Mouse (Mus musculus): Measurements from ENCODE around the gene Taar7b. TPM values are rescaled to one million over a fixed set of nuclear protein-coding genes. Genes with fewer than 3 reads are reported as not detected.

The Taar7b gene
- total RNA-seq (2014; fragmentation: Nextera tagmentation), result not detected in 2 replicates
- total RNA-seq (2017), result not detected in 2 replicates
- polyA plus RNA-seq (2012), result not detected in 2 replicates

- ATAC-seq (ENCODE audit: extremely low read depth, insufficient number of reproducible peaks, low FRiP score, poor library complexity, severe bottlenecking) (no peak), DNase-seq (ENCODE audit: low spot score) (no peak)
- H3K9me3 ChIP-seq (replicated peaks), result no peaks in the 10 kb centered on the region
- H3K36me3 ChIP-seq (replicated peaks), result no peaks in the 10 kb centered on the region
- no peak within 1 kb of the TSS for H3K4me3 ChIP-seq (ENCODE audit: low read depth, low read length)
- TF ChIP-seq GATA1 (IDR thresholded peaks at IDR 0.05; ENCODE audit: borderline replicate concordance, low read length), result no peak
- TF ChIP-seq GATA2 (IDR thresholded peaks at IDR 0.05; ENCODE audit: borderline replicate concordance, low read depth, low read length), result no peak
- no peak for TF ChIP-seq POLR2AphosphoS5 (IDR thresholded peaks at IDR 0.05; ENCODE audit: insufficient replicate concordance, low read depth, low read length)
- no peak for TF ChIP-seq TAL1 (conservative IDR thresholded peaks at IDR 0.05; ENCODE audit: low read depth, low read length)
- no peak for TF ChIP-seq CTCF (IDR thresholded peaks at IDR 0.05; ENCODE audit: low read depth, low read length)
- no peaks in the 10 kb centered on the region; the same call in 1 of the 2 replicates for H3K27me3 ChIP-seq (ENCODE audit: insufficient read depth, low read length)
- H3K4me1 ChIP-seq (ENCODE audit: insufficient read depth, low read depth, low read length), result no peaks in the 10 kb centered on the region
Measured at GRCm38 (mm10) chr10:23999639-24000038, at the start of gene Taar7b. Gene Taar7b, plus strand, starts transcription at chr10:23999939.

GRCm38 (mm10) chr10:23951714-23952113, 48.0 kb upstream of the Taar7b start:
- ATAC-seq (ENCODE audit: extremely low read depth, insufficient number of reproducible peaks, low FRiP score, poor library complexity, severe bottlenecking) (no peak), DNase-seq (ENCODE audit: low spot score) (no peak)
- H3K4me1 ChIP-seq (ENCODE audit: insufficient read depth, low read depth, low read length), result no peaks in the 10 kb centered on the region
- H3K4me3 ChIP-seq (ENCODE audit: low read depth, low read length), result no peak overlapping the region
- no peaks in the 10 kb centered on the region for H3K9me3 ChIP-seq (replicated peaks)
- H3K36me3 ChIP-seq (replicated peaks), result no peaks in the 10 kb centered on the region
- H3K27me3 ChIP-seq (ENCODE audit: insufficient read depth, low read length), result 0 out of 2 replicates have a peak, but pooled peaks cover 2% of the 10 kb centered on the region
- TF ChIP-seq GATA2 (IDR thresholded peaks at IDR 0.05; ENCODE audit: borderline replicate concordance, low read depth, low read length), result no peak
- no peak for TF ChIP-seq GATA1 (IDR thresholded peaks at IDR 0.05; ENCODE audit: borderline replicate concordance, low read length)
- TF ChIP-seq CTCF (IDR thresholded peaks at IDR 0.05; ENCODE audit: low read depth, low read length), result no peak

- H3K36me3 ChIP-seq (replicated peaks), result no peaks in the 10 kb centered on the region
- DNase-seq (ENCODE audit: low spot score), result no peak
Measured at GRCm38 (mm10) chr10:23959071-23959470, 40.7 kb upstream of the Taar7b start.

DNA sequence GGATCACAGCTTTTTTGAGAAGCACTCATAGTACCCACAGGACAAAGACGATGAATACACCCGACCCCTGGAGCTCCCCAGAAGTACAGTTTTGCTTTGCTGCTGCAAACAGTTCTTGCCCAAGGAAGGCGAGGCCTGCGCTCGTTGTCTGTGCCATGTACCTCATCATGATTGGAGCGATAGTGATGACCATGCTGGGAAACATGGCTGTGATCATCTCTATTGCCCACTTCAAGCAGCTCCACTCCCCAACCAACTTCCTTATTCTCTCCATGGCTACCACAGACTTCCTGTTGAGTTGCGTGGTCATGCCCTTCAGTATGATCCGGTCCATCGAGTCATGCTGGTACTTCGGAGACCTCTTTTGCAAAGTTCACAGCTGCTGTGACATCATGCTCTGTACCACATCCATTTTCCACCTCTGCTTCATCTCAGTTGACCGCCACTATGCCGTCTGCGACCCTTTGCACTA, 39.3 kb upstream of the Taar7b start, which contains the start of gene Taar4:
Gene Taar4 (plus strand): TSS at position 51 of the 472 bp plus-strand sequence.
- Histone ChIP-seq H3K4me3 (ENCODE audit: low read depth, low read length) (no peak within 1 kb of the TSS), H3K4me1 (ENCODE audit: insufficient read depth, low read depth, low read length) (no peaks in the 10 kb centered on the region), H3K27me3 (ENCODE audit: insufficient read depth, low read length) (no peaks in the 10 kb centered on the region), H3K9me3 (replicated peaks) (no peaks in the 10 kb centered on the region), H3K36me3 (replicated peaks) (no peaks in the 10 kb centered on the region)
- no peak for TF ChIP-seq GATA2 (IDR thresholded peaks at IDR 0.05; ENCODE audit: borderline replicate concordance, low read depth, low read length)
- no peak for TF ChIP-seq GATA1 (IDR thresholded peaks at IDR 0.05; ENCODE audit: borderline replicate concordance, low read length)
- TF ChIP-seq POLR2AphosphoS5 (IDR thresholded peaks at IDR 0.05; ENCODE audit: insufficient replicate concordance, low read depth, low read length), result no peak
- no peak for TF ChIP-seq CTCF (IDR thresholded peaks at IDR 0.05; ENCODE audit: low read depth, low read length)
- no peak for TF ChIP-seq TAL1 (conservative IDR thresholded peaks at IDR 0.05; ENCODE audit: low read depth, low read length)
- DNase-seq (ENCODE audit: low spot score), result no peak
- ATAC-seq (ENCODE audit: extremely low read depth, insufficient number of reproducible peaks, low FRiP score, poor library complexity, severe bottlenecking), result no peak

More at GRCm38 (mm10) chr10:23959071-23959470, 40.7 kb upstream of the Taar7b start:
- Histone ChIP-seq H3K9me3 (replicated peaks) (no peaks in the 10 kb centered on the region), H3K4me3 (ENCODE audit: low read depth, low read length) (no peak overlapping the region), H3K27me3 (ENCODE audit: insufficient read depth, low read length) (no peaks in the 10 kb centered on the region), H3K4me1 (ENCODE audit: insufficient read depth, low read depth, low read length) (no peaks in the 10 kb centered on the region)
- no peak for ATAC-seq (ENCODE audit: extremely low read depth, insufficient number of reproducible peaks, low FRiP score, poor library complexity, severe bottlenecking)
- TF ChIP-seq TAL1 (conservative IDR thresholded peaks at IDR 0.05; ENCODE audit: low read depth, low read length) (no peak), POLR2AphosphoS5 (IDR thresholded peaks at IDR 0.05; ENCODE audit: insufficient replicate concordance, low read depth, low read length) (no peak), CTCF (IDR thresholded peaks at IDR 0.05; ENCODE audit: low read depth, low read length) (no peak)

DNA sequence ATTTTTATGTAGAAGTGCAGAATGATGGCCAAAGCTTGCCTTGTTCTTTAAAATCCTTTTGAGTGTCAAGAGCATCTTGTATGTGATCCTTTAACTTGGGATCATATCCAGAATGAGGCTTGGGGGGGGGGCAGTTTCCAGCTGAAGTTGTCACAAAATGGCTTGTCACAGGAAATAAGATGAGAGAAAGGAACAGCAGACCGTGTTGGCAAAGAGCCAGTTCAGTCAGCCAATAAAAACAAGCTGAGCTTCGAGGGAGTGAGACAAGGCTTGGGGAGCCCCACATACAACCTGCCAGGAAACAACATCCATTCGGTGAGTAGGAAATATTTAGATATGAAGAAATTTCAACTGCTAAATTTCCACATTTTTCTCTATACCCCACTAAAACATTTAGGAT, 36.3 kb upstream of the Taar7b start:
- Histone ChIP-seq H3K36me3 (replicated peaks) (no peaks in the 10 kb centered on the region), H3K4me3 (ENCODE audit: low read depth, low read length) (no peak overlapping the region), H3K27me3 (ENCODE audit: insufficient read depth, low read length) (0 out of 2 replicates have a peak, but pooled peaks cover 2% of the 10 kb centered on the region), H3K4me1 (ENCODE audit: insufficient read depth, low read depth, low read length) (no peaks in the 10 kb centered on the region), H3K9me3 (replicated peaks) (no peaks in the 10 kb centered on the region)
- DNase-seq (ENCODE audit: low spot score) (no peak), ATAC-seq (ENCODE audit: extremely low read depth, insufficient number of reproducible peaks, low FRiP score, poor library complexity, severe bottlenecking) (no peak)
- TF ChIP-seq CTCF (IDR thresholded peaks at IDR 0.05; ENCODE audit: low read depth, low read length), result no peak
- TF ChIP-seq POLR2AphosphoS5 (IDR thresholded peaks at IDR 0.05; ENCODE audit: insufficient replicate concordance, low read depth, low read length), result no peak
- TF ChIP-seq GATA1 (IDR thresholded peaks at IDR 0.05; ENCODE audit: borderline replicate concordance, low read length), result no peak
- no peak for TF ChIP-seq TAL1 (conservative IDR thresholded peaks at IDR 0.05; ENCODE audit: low read depth, low read length)
- no peak for TF ChIP-seq GATA2 (IDR thresholded peaks at IDR 0.05; ENCODE audit: borderline replicate concordance, low read depth, low read length)

DNA sequence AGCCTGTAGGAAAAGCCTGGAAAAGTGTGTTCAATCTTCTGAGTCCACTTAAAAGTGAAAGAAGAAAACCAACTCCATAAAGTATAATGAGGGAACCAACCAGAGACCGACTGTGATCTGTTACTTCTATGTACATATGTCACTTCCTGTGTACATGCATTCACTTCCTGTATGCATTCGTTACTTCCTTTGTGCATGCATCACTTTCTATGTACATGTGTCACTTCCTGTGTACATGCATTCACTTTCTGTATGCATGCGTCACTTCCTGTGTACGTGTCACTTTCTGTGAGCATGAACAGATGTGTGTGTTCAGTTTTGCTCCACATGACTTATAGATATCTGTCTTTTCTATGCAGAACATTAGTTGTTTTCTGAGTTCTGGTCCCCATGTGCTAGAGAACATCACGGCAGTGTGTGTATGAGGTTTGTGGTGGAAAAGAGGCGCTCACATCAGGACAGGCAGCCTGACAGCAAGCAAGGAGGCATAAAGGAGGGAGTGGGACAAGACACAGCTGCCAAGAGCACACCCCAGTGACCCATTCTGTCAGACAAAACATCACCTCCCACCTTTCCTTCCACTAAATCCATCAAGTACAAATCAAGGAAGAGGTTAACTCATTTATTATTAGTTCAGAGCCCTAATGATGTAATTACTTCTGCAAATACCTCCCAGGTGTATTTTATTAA, 34.7 kb upstream of the Taar7b start:
- no peak overlapping the region for H3K4me3 ChIP-seq (ENCODE audit: low read depth, low read length)
- no peak for DNase-seq (ENCODE audit: low spot score)
- TF ChIP-seq CTCF (IDR thresholded peaks at IDR 0.05; ENCODE audit: low read depth, low read length), result no peak
- TF ChIP-seq POLR2AphosphoS5 (IDR thresholded peaks at IDR 0.05; ENCODE audit: insufficient replicate concordance, low read depth, low read length), result no peak
- TF ChIP-seq GATA1 (IDR thresholded peaks at IDR 0.05; ENCODE audit: borderline replicate concordance, low read length), result no peak
- H3K27me3 ChIP-seq (ENCODE audit: insufficient read depth, low read length), result 0 out of 2 replicates have a peak, but pooled peaks cover 5% of the 10 kb centered on the region
- no peaks in the 10 kb centered on the region for H3K36me3 ChIP-seq (replicated peaks)
- no peaks in the 10 kb centered on the region for H3K9me3 ChIP-seq (replicated peaks)
- ATAC-seq (ENCODE audit: extremely low read depth, insufficient number of reproducible peaks, low FRiP score, poor library complexity, severe bottlenecking), result peak; percentile 15; the same call in 1 of the 2 replicates
- no peaks in the 10 kb centered on the region for H3K4me1 ChIP-seq (ENCODE audit: insufficient read depth, low read depth, low read length)
